Mouse (Mus musculus): Measurements from ENCODE around the gene Cutc.

The Cutc gene

DNA sequence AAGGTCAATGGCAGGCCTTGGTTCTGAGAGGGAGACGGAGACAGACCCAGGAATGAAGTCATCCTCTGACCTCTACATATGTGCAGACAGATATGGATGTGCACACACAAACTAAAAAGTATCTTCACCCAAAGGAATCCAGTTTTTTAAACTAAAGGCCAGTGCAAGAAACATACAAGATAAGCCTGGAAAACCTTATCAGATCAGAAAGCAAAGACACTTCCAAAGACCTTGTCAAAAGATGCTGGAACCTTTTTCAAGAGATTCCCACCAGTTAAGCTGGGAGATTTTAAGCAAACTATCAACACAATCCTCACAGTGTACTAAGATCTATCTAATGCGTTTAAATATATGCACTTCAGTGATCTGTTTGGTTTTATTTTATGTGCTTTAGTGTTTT lies 2.8 kb upstream of the Cutc start:
- in situ Hi-C loops (cut with MboI; ENCODE audit: unreplicated experiment in 2 of 2): loop anchor here (5.0 to 25.0 kb wide), 6 partner anchors 38 to 963 kb away; partner anchors contain the start of genes Got1 (in 2 of the 2) and Hps1 (in 1 of the 2)

DNA sequence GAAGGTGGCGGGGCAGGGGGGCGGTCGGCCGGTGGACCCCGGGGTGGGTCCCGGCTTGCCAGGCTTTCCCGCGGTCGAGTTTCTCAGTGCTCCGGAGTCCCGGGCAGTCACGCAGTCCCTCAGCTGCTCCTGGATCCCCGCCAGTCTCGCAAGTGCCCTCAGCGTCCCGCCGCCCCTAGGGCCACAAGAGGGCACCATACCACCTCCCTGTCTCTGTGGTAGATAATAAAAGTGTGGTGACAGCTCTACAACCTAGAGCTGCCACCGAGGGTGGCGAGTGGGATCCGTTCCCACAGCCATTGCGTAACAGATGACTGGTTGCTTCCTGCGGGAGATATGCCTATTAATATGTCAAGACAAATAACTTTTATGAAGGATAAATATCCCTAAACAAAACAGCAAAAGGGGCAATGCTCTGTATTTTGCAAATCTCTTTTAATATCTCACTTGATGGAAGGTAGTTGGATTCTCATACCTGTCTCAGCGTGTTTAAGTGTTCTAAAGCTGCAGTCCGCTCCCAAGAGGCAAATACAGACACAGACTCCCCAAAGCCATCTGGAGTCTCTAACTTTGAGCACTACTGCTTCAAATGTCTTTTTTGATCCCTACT lies 535 bp downstream of the Cutc start:
- in situ Hi-C loops (cut with MboI; ENCODE audit: unreplicated experiment in 2 of 2): loop anchor here (5.0 to 25.0 kb wide), 6 partner anchors 41 to 966 kb away; partner anchors contain the start of genes Got1 (in 2 of the 2) and Hps1 (in 1 of the 2)

DNA sequence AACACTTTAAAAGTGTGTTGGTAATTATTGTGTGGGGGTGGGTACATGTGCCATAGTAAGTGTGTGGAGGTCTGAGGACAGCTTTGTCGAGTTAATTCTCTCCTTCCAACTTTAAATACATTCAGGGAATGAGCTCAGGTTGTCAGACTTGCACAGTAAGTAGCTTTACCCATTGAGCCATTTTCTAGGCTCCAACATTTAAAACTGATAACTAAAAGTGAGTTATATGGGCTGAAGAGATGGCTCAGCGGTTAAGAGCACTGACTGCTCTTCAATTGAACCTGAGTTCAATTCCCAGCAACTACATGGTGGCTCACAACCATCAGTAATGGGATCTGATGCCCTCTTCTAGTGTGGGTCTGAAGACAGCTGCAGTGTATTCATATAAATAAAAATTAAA lies 1.4 kb downstream of the Cutc start:
- in situ Hi-C loops (cut with MboI; ENCODE audit: unreplicated experiment in 2 of 2): loop anchor here (5.0 to 25.0 kb wide), 6 partner anchors 42 to 967 kb away; partner anchors contain the start of genes Got1 (in 2 of the 2) and Hps1 (in 1 of the 2)

DNA sequence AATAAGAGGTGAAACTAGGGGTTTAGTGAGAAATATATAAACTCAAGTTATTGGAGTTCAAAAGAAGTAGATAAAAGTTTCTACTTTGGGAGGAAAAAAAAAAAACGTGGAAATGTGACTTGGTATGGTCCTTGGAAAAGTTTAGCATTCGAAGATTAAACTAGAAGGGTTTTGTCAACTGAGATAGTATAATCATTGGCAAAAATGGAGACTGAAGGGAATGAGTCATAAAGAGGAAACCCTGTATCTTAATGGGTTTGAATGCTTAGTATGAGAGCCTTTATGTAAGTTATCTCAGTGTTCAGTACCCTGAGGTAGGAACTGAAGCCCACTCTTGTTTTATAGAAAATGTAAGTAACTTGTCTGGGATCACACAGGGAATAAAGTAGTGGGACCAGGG lies 2.1 kb downstream of the Cutc start:
- in situ Hi-C loops (cut with MboI; ENCODE audit: unreplicated experiment in 2 of 2): loop anchor here (5.0 to 25.0 kb wide), 6 partner anchors 43 to 968 kb away; partner anchors contain the start of genes Got1 (in 2 of the 2) and Hps1 (in 1 of the 2)

DNA sequence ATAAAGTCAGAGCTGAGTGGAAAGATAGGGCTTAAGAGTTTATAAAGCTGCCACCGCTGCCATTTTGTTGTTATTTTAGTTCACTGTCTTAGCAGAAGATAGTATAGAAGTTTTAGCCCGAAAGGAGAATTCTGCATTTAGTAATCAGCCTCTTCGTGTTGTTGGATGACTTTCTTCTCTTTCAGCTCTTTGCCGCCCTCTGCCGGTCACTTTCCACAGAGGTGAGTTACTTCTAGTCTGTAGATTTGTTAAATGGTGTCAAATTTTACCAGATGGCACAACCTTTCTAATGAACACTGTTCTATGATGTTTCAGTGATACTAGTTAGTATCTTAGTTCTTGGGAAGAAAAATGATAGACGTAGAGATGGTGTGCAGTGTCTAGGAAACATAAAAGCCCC lies 7.7 kb downstream of the Cutc start:
- in situ Hi-C loops (cut with MboI; ENCODE audit: unreplicated experiment in 2 of 2): loop anchor here (5.0 to 25.0 kb wide), 2 partner anchors 133 to 973 kb away; partner anchors contain the start of gene Hps1 (in 1 of the 2)

DNA sequence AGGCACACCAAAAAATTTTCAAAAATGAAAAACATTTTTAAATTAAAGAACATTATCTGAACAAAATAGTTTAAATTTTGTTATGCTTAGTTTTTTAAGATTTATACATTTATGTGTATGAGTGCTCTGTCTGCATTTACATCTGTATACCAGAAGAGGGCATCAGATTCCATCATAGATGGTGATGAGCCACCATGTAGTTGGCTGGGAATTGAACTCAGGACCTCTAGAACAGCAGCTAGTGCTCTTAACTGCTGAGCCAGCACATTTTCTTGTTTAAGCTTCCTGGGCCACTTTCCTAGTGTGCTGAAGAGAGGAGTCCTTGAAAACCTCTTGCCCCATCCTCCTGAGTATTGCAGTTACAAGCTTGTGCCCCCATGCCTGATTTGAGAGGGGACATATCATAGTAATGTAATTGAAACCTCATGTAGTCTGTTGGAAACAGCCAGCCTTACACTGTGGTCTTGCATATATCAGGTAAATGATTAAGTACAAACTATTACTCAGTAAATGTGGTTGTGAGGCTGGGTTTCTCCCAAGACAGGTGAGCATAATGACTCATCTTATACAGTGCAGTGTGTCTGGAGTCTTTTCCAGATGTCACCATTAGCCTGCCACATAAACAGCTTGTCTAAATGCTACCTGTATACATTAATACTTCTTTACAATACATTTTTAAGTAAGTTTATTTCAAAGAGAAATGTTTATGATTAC lies 8.9 kb downstream of the Cutc start:
- in situ Hi-C loops (cut with MboI; ENCODE audit: unreplicated experiment in 2 of 2): loop anchor here (5.0 to 25.0 kb wide), 2 partner anchors 134 to 974 kb away; partner anchors contain the start of gene Hps1 (in 1 of the 2)

DNA sequence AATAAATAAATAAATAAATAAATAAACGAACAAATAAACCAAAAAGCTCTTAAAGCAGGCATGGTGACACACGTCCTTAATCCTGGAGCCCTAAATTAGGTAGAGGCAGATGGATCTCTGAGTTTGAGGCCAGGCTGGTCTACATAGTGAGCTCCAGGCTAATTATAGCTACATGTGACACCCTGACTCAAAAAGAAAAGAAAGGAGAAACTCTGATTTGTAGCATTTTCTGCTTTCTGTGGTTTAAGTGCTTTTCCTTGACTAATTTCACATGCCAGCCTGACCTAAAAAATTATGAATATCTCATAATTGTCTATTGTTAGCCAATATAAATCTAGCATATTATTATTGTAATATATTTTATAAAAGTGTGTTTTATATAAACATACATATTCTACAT lies 9.6 kb downstream of the Cutc start:
- in situ Hi-C loops (cut with MboI; ENCODE audit: unreplicated experiment in 2 of 2): loop anchor here (5.0 to 25.0 kb wide), 2 partner anchors 135 to 975 kb away; partner anchors contain the start of gene Hps1 (in 1 of the 2)

DNA sequence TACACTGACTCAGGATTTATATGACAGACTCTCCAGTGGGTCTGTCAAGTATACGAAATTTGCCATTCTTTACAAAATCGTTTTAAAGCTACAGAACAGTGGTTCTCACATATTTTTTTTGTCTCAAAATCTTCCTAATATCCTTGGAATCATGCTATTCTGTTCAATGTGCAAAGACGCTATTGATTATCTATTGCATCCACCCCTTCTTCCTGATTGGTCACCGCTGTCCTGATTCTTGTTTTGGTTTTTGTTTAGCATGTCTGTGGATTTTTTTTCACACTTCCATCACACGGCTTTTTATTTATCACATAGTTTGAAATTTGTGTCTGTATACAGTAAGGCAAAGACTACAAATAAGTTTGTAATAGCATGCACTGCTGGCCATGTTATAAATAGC lies 13.7 kb downstream of the Cutc start:
- in situ Hi-C loops (cut with MboI; ENCODE audit: unreplicated experiment in 2 of 2): loop anchor here in 1 of 2 experiments (25.0 kb wide), 1 partner anchor 979 kb away; the partner anchor contains the start of gene Hps1

DNA sequence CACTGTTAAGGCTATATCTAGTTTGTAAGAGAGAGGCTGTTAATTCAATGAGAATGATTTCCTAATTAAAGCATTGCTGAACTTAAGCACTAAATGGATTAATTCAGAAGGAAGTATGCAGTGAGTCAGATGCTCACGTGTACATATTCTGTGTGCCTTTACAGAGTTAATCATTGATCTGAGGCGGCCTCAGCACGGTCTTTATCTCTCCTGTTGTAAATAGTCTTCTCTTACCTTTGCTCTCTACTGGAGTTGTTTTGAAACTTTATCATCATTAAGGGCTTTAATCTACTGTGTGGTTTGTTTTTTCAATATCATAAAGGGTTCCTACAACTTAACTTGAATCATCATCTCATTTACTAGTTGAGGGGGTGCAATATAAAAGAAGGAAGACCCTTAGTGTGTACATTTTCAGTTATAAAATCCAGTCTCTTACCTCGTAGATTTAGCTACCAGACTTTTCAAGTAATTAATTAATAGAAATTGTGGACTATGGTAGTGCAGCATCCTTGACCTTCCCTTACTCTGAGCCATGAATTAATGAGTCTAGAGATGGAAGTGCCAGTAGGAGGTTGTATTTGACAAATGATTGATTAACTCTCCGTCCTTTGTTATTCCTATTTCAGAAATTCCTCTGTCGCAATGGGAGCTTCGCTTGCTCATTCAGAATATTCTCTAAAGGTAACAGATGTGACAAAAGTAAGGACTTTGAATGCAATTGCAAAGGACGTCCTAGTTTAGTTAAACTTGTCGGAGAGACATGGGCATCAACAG lies 14.9 kb downstream of the Cutc start:
- in situ Hi-C loops (cut with MboI; ENCODE audit: unreplicated experiment in 2 of 2): loop anchor here in 1 of 2 experiments (25.0 kb wide), 1 partner anchor 980 kb away; the partner anchor contains the start of gene Hps1

DNA sequence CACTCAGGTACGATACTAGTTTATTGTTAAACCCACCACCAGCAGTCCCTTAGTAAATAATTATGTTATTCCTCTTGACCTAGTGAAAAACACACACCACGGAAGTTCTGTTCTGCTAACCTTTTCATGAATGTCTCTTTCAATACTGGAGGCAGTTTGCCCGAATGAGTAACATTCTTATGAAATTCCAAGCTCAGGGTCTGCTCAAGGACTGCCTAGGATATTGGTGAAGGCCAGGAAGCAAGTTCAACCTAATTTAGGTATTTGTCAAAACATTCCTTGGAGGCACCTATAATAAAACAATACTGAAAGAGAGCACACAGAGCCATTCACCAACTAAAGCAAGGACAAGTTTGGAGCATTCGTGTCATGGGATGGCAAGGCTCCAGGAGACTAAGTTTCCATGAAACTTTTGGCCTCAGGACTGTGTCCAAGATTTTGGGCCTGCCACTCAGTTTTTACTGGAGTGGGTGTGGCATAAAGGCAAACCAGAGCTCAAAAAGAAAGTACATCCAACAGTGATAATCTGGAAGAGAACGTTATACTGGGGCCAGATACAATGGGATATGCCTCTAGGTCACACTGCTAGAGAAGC lies 16.7 kb downstream of the Cutc start:
- in situ Hi-C loops (cut with MboI; ENCODE audit: unreplicated experiment in 2 of 2): loop anchor here in 1 of 2 experiments (25.0 kb wide), 1 partner anchor 982 kb away; the partner anchor contains the start of gene Hps1

DNA sequence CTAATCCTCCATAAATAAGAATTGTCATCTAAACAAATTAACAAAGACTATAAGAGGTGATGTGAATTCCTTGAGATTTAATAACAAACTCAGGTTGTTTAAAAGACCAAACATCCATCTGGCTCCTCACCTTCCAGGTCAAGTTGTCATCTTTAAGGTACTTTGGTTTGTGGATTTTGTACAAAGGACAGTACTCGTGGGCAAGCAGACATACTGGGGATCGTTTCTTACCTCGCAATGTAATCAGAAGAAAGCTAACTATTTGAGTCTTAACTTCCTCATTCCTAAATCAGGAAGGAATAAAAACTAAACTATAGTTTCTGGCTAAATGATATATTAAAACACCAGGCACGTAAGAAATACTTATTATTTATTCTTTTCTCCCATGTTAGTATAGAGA lies 17.8 kb downstream of the Cutc start:
- in situ Hi-C loops (cut with MboI; ENCODE audit: unreplicated experiment in 2 of 2): loop anchor here in 1 of 2 experiments (25.0 kb wide), 1 partner anchor 983 kb away; the partner anchor contains the start of gene Hps1

DNA sequence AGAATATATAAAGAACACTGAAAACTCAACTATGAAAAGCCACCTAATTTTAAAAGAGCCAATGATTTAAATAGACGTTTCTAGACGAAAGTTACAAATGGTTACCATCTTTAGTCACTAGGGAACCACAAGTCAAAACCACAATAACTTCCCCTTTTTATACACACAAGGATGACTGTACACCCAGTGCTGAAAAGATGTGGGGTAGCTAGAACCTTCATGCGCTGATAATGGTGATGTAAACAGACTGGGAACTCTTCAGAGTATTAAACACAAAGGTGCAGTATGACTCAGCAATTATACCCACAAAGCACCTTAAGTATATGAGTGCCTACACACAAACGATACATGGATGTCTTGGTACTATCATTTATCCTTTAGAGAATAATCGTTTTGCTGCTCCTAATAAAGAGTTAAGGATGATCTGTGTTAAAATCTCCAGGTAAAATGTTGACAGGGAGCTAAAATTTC lies 18.7 kb downstream of the Cutc start:
- in situ Hi-C loops (cut with MboI; ENCODE audit: unreplicated experiment in 2 of 2): loop anchor here in 1 of 2 experiments (25.0 kb wide), 1 partner anchor 984 kb away; the partner anchor contains the start of gene Hps1

DNA sequence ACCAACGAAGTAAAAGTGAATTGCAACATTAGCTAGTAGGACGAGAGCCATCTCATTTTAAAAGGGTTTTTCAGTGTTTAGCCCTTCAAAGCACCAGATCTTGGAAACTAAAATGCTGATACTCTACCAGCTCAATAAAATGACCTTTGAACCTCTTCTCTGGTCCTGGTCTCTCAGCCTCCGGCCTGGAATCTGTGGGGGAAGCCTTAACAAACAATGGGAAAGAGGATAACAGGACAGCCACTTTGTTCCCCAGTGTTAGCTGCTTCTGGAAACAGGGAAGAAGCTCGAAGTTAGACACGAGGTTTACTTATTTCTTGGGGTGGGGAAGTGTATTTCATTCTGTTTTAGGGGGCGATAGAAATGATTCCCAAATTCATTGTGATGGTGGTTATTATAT lies 19.5 kb downstream of the Cutc start:
- in situ Hi-C loops (cut with MboI; ENCODE audit: unreplicated experiment in 2 of 2): loop anchor here in 1 of 2 experiments (25.0 kb wide), 1 partner anchor 985 kb away; the partner anchor contains the start of gene Hps1

DNA sequence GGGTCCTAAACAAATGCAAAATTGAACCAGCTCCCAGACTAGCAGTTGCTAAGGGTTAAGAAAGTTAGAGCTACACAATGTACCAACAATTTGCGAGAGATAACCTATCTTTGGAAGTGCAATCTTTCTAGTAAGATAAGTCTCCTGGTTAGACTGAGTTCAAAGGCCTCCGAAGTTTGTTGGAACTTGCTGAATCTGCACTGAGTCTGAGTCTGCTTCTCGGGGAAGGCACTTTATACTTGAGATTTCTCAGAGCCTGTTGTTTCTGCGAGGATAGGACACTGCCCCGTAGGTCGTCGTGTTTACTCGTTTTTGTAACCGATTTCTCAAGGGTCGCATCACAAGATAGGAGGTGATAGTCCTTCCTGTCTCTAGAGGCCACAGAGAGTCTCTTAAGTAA lies 22.6 kb downstream of the Cutc start:
- in situ Hi-C loops (cut with MboI; ENCODE audit: unreplicated experiment in 2 of 2): no loop called here

DNA sequence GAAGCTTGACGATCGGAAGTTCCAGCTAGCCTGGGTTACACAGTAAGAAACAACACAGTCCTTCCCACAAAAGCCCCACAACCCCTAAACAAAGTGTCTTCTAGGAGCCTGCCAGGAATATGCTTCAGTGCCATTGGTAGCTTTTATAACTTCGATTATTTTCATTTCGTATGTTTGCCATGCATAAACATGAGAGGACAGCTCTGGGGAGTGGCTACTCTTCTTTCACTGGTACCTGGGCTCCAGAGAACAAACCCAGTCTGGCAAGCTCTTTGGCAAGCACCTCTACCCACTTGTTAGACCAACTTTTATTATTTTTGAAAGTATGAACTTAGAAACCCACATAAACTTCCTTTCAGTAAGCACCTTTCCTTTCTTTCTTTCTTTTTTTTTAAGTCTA lies 23.8 kb downstream of the Cutc start:
- in situ Hi-C loops (cut with MboI; ENCODE audit: unreplicated experiment in 2 of 2): no loop called here

DNA sequence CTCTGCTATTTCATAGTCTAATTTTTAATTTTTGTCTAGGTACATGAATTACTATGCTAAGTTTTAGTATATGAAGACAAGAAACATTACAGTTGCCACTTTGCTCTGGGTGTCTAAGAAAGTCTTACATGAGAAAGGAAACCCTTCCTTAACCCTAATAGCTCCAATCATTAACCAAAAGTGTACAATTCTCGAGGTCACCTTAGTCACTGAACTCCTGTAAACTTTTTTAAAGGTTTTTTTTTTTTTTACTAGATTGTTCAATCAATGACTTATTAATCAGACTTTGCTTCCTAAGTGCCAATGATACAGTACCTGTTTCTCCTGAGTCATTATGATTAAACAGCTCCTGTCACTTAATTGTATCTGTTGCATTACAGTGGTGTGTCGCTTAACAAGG lies 24.5 kb downstream of the Cutc start:
- in situ Hi-C loops (cut with MboI; ENCODE audit: unreplicated experiment in 2 of 2): no loop called here

DNA sequence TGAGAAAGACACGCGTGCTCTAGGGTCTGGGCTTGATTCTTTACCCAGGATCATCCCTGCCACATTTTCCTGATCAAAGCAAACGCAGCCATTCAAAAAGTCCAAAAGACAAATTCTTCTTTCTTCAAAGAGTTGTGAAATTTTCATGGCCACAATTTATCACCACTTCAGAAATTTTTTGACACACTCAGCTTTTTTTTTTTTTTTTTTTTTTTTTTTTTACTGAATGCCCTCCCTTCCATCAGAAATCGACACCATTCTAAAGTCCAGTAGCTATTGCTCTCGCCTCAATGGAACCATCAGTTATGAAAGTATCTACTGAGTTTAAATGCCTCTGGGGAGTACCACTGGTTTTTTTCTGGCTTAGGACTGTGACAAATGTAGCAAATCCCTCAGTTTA lies 27.6 kb downstream of the Cutc start:
- in situ Hi-C loops (cut with MboI; ENCODE audit: unreplicated experiment in 2 of 2): no loop called here

DNA sequence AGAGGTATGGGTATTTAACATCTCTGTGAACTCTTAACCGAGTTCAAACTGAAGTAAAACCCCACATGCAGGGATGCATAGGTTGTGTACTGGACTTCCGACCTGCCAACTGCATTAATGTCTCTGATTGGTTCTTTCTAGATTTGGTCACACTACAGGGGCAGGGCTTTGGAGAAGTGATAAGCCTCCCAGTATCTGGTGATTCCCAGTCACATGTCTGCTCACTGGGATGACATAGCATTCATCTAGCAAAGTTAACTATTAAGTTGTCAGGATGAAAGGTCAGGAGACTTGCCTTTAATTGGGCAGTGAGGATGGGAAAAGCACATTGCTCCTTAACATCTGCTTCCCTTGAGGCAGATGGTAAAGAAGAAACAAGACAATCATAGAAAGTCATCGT lies 29.2 kb downstream of the Cutc start, which contains the start of gene Abcc2:
Gene Abcc2, plus strand, starts transcription at position 213 of the 400 bp plus-strand sequence.
- in situ Hi-C loops (cut with MboI; ENCODE audit: unreplicated experiment in 2 of 2): no loop called here

DNA sequence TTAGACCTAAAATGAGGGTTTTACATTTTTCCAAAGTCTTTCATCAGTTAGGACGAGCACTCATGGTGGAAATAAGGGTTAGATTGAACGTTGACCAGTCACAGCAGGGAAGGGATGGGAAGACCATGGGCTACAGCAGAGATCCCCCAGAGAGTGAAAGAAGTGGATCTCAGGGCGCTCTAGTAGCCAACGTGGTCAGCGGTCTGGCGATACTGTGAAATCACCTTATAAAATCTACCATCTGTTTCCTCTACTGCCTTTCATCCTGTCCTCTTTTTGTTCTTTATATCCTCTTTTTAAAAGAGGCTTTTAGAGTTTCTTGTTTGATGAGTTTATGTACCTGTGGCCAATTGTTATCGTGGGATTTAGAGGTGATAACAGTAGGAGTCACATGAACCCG lies 32.0 kb downstream of the Cutc start:
- in situ Hi-C loops (cut with MboI; ENCODE audit: unreplicated experiment in 2 of 2): no loop called here
